Mouse (Mus musculus) thymus, adult 18-20 months (tissue): ENCODE measurements around the gene Rplp1.

Experiments
- DNase-seq, 2 experiments: peaks; one replicate each; pipeline ENCODE4 v3.0.0; 2022; ENCODE audit warnings: mixed read lengths in 2 of 2

Rplp1 gene

GRCm38 (mm10) chr9:61873325-61873724, 41.0 kb downstream of the Rplp1 start:
- no peak for DNase-seq

GRCm38 (mm10) chr9:61872246-61872941, 41.9 kb downstream of the Rplp1 start:
- DNase-seq = no peak

DNA sequence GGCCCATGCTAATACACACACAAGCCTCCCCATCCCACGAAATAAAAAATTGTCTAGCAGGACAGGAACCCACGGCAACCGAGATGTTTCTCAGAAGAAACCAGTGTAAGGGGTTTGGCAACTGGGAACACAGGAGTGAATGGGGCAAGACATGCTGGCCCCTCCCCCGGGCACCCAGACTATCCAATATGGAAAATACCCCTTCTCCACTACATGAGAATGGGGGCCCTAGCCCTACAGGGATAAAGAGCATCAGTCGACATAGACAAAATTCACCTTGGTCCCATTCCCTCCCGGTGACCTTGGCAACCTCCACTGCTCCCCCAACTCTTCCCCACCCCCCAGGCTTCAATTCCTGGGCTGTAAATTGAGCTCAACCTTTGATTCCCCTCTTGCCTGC, 42.5 kb downstream of the Rplp1 start:
- DNase-seq = no peak

- no peak for DNase-seq
Measured at GRCm38 (mm10) chr9:61867659-61868058, 46.7 kb downstream of the Rplp1 start.
